Mouse (Mus musculus): ENCODE data around the gene B4galt5. TPM values are rescaled to one million over a fixed set of nuclear protein-coding genes. Genes with fewer than 3 reads are reported as not detected.
A peak's percentile ranks its signal among the peaks of the same experiment; 100 is the strongest.

The B4galt5 gene
- polyA plus RNA-seq, 1 experiment from 2014 or later = 12.9 TPM

GRCm38 (mm10) chr2:167306626-167307541, 42.1 kb downstream of the B4galt5 start:
- no peaks in the 10 kb centered on the region for H3K9me3 ChIP-seq
- no peak overlapping the region for H3K4me2 ChIP-seq (replicated peaks)
- no peak for ATAC-seq (ENCODE audit: low FRiP score, low read depth)
- H3K27me3 ChIP-seq = no peaks in the 10 kb centered on the region
- 93% methylated on average over 15 of the region's 15 CpGs for WGBS
- no peak overlapping the region for H3K4me3 ChIP-seq
- no peak overlapping the region for H3K27ac ChIP-seq (replicated peaks)
- H3K4me1 ChIP-seq = no peaks in the 10 kb centered on the region
- no peak overlapping the region for H3K9ac ChIP-seq (replicated peaks)
- peaks cover 41% of the 10 kb centered on the region for H3K36me3 ChIP-seq

GRCm38 (mm10) chr2:167306273-167306594, 42.7 kb downstream of the B4galt5 start:
- Histone ChIP-seq H3K4me3 (no peak overlapping the region), H3K36me3 (peaks cover 45% of the 10 kb centered on the region), H3K27me3 (no peaks in the 10 kb centered on the region), H3K9me3 (no peaks in the 10 kb centered on the region), H3K9ac (replicated peaks) (no peak overlapping the region), H3K27ac (replicated peaks) (no peak overlapping the region), H3K4me2 (replicated peaks) (no peak overlapping the region), H3K4me1 (no peaks in the 10 kb centered on the region)
- ATAC-seq (ENCODE audit: low FRiP score, low read depth) = no peak
- WGBS = 87% methylated on average over 4 of the region's 4 CpGs

GRCm38 (mm10) chr2:167305382-167306272, 43.4 kb downstream of the B4galt5 start:
- no peak overlapping the region for H3K27ac ChIP-seq (replicated peaks)
- WGBS = 94% methylated on average over 13 of the region's 13 CpGs
- H3K4me1 ChIP-seq = no peaks in the 10 kb centered on the region
- no peak overlapping the region for H3K9ac ChIP-seq (replicated peaks)
- H3K9me3 ChIP-seq = no peaks in the 10 kb centered on the region
- H3K4me2 ChIP-seq (replicated peaks) = no peak overlapping the region
- no peaks in the 10 kb centered on the region for H3K27me3 ChIP-seq
- ATAC-seq (ENCODE audit: low FRiP score, low read depth) = no peak
- H3K36me3 ChIP-seq = peaks cover 50% of the 10 kb centered on the region
- no peak overlapping the region for H3K4me3 ChIP-seq

- H3K27me3 ChIP-seq = no peaks in the 10 kb centered on the region
- H3K4me2 ChIP-seq (replicated peaks) = no peak overlapping the region
- H3K9me3 ChIP-seq = no peaks in the 10 kb centered on the region
- no peak overlapping the region for H3K9ac ChIP-seq (replicated peaks)
- no peak overlapping the region for H3K27ac ChIP-seq (replicated peaks)
- peaks cover 56% of the 10 kb centered on the region for H3K36me3 ChIP-seq
- WGBS = 90% methylated on average over 16 of the region's 16 CpGs
- no peak for ATAC-seq (ENCODE audit: low FRiP score, low read depth)
- H3K4me1 ChIP-seq = peaks cover 5% of the 10 kb centered on the region
- H3K4me3 ChIP-seq = no peak overlapping the region
These were observed 44.2 kb downstream of the B4galt5 start for GRCm38 (mm10) chr2:167304651-167305381.

- no peak overlapping the region for H3K27ac ChIP-seq (replicated peaks)
- 96% methylated on average over 6 of the region's 6 CpGs for WGBS
- peaks cover 51% of the 10 kb centered on the region for H3K36me3 ChIP-seq
- no peak overlapping the region for H3K9ac ChIP-seq (replicated peaks)
- no peaks in the 10 kb centered on the region for H3K9me3 ChIP-seq
- no peak overlapping the region for H3K4me2 ChIP-seq (replicated peaks)
- no peak for ATAC-seq (ENCODE audit: low FRiP score, low read depth)
- H3K4me3 ChIP-seq = no peak overlapping the region
- H3K27me3 ChIP-seq = no peaks in the 10 kb centered on the region
- peaks cover 10% of the 10 kb centered on the region for H3K4me1 ChIP-seq
These were observed 45.2 kb downstream of the B4galt5 start for GRCm38 (mm10) chr2:167303806-167304205.

GRCm38 (mm10) chr2:167303196-167303595, 45.8 kb downstream of the B4galt5 start:
- Histone ChIP-seq H3K4me3 (no peak overlapping the region), H3K27ac (replicated peaks) (no peak overlapping the region), H3K4me2 (replicated peaks) (no peak overlapping the region), H3K4me1 (peaks cover 10% of the 10 kb centered on the region), H3K9ac (replicated peaks) (no peak overlapping the region), H3K27me3 (no peaks in the 10 kb centered on the region), H3K36me3 (peaks cover 50% of the 10 kb centered on the region), H3K9me3 (no peaks in the 10 kb centered on the region)
- 88% methylated on average over 8 of the region's 8 CpGs for WGBS
- ATAC-seq (ENCODE audit: low FRiP score, low read depth) = no peak

- H3K27me3 ChIP-seq = no peaks in the 10 kb centered on the region
- H3K27ac ChIP-seq (replicated peaks) = no peak overlapping the region
- H3K9ac ChIP-seq (replicated peaks) = no peak overlapping the region
- H3K4me2 ChIP-seq (replicated peaks) = no peak overlapping the region
- peaks cover 10% of the 10 kb centered on the region for H3K4me1 ChIP-seq
- peaks cover 50% of the 10 kb centered on the region for H3K36me3 ChIP-seq
- no peaks in the 10 kb centered on the region for H3K9me3 ChIP-seq
- no peak for ATAC-seq (ENCODE audit: low FRiP score, low read depth)
- no peak overlapping the region for H3K4me3 ChIP-seq
- 77% methylated on average over 1 of the region's 1 CpGs for WGBS
These were observed 46.3 kb downstream of the B4galt5 start for GRCm38 (mm10) chr2:167302641-167303040.

GRCm38 (mm10) chr2:167302031-167302430, 47.0 kb downstream of the B4galt5 start:
- Histone ChIP-seq H3K27me3 (no peaks in the 10 kb centered on the region), H3K36me3 (peaks cover 46% of the 10 kb centered on the region), H3K4me3 (no peak overlapping the region), H3K9me3 (no peaks in the 10 kb centered on the region), H3K4me2 (replicated peaks) (no peak overlapping the region), H3K27ac (replicated peaks) (no peak overlapping the region), H3K9ac (replicated peaks) (no peak overlapping the region), H3K4me1 (peaks cover 10% of the 10 kb centered on the region)
- ATAC-seq (ENCODE audit: low FRiP score, low read depth) = no peak
- WGBS = 91% methylated on average over 12 of the region's 12 CpGs

GRCm38 (mm10) chr2:167301601-167302000, 47.4 kb downstream of the B4galt5 start:
- H3K27ac ChIP-seq (replicated peaks) = no peak overlapping the region
- 89% methylated on average over 7 of the region's 7 CpGs for WGBS
- peaks cover 10% of the 10 kb centered on the region for H3K4me1 ChIP-seq
- no peaks in the 10 kb centered on the region for H3K27me3 ChIP-seq
- H3K9me3 ChIP-seq = no peaks in the 10 kb centered on the region
- no peak overlapping the region for H3K4me3 ChIP-seq
- no peak overlapping the region for H3K4me2 ChIP-seq (replicated peaks)
- no peak for ATAC-seq (ENCODE audit: low FRiP score, low read depth)
- no peak overlapping the region for H3K9ac ChIP-seq (replicated peaks)
- peaks cover 43% of the 10 kb centered on the region for H3K36me3 ChIP-seq

GRCm38 (mm10) chr2:167300943-167301497, 48.0 kb downstream of the B4galt5 start:
- Histone ChIP-seq H3K9me3 (no peaks in the 10 kb centered on the region), H3K4me1 (peaks cover 10% of the 10 kb centered on the region), H3K27ac (replicated peaks) (no peak overlapping the region), H3K4me3 (no peak overlapping the region), H3K27me3 (no peaks in the 10 kb centered on the region), H3K4me2 (replicated peaks) (no peak overlapping the region), H3K9ac (replicated peaks) (no peak overlapping the region), H3K36me3 (peaks cover 37% of the 10 kb centered on the region)
- WGBS = 92% methylated on average over 21 of the region's 21 CpGs
- no peak for ATAC-seq (ENCODE audit: low FRiP score, low read depth)

GRCm38 (mm10) chr2:167299861-167300667, 48.9 kb downstream of the B4galt5 start:
- ATAC-seq (ENCODE audit: low FRiP score, low read depth) = no peak
- H3K4me3 ChIP-seq = no peak overlapping the region
- WGBS = 75% methylated on average over 6 of the region's 6 CpGs

More at GRCm38 (mm10) chr2:167299861-167300667, 48.9 kb downstream of the B4galt5 start:
- Histone ChIP-seq H3K27ac (replicated peaks) (peak overlapping the region; percentile 72), H3K27me3 (no peaks in the 10 kb centered on the region), H3K36me3 (peaks cover 30% of the 10 kb centered on the region), H3K9ac (replicated peaks) (no peak overlapping the region), H3K4me1 (peaks cover 10% of the 10 kb centered on the region), H3K4me2 (replicated peaks) (no peak overlapping the region), H3K9me3 (no peaks in the 10 kb centered on the region)
